Mouse (Mus musculus): ENCODE data around the gene Hhat. TPM values are rescaled to one million over a fixed set of nuclear protein-coding genes. Genes with fewer than 3 reads are reported as not detected.
A peak's percentile ranks its signal among the peaks of the same experiment; 100 is the strongest.

Hhat gene
- polyA plus RNA-seq, 1 experiment = 3.9 TPM

DNA sequence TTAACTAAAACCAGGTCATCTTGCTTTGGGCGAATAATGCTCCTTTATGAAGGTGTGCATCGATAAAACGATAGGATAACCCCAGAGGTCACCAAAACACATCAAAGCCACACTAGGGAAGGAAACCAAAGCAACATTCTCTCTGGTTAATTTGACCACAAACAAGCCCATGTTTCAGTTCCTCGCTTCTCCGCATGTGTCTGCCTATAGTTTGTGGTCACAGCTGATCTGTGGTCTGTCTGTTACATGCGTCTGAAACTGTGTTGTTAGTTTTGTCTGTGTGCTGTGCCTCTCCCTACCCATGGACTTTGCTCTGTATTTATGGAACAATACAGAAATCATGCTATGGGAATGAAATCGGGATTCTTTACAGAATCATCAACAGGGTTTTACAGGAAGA is 171.3 kb downstream of the Hhat start:
- TF ChIP-seq USF1 (IDR thresholded peaks at IDR 0.05; ENCODE audit: low read depth) = no peak
- TF ChIP-seq MYOD1 (IDR thresholded peaks at IDR 0.05; ENCODE audit: control insufficient read depth, insufficient read length, low read depth) = no peak
- no peak for TF ChIP-seq CEBPB (IDR thresholded peaks at IDR 0.05; ENCODE audit: low read depth)
- TF ChIP-seq MYOG (IDR thresholded peaks at IDR 0.05; ENCODE audit: control insufficient read depth, extremely low read depth, insufficient read length) = no peak
- no peak for TF ChIP-seq FOSL1 (IDR thresholded peaks at IDR 0.05; ENCODE audit: insufficient read depth, low read length, poor library complexity, severe bottlenecking)
- no peak for TF ChIP-seq MAX (IDR thresholded peaks at IDR 0.05)
- TF ChIP-seq CTCF (IDR thresholded peaks at IDR 0.05; ENCODE audit: control insufficient read depth, insufficient read depth, insufficient read length) = no peak
- no peak overlapping the region for H3K4me3 ChIP-seq (ENCODE audit: insufficient read depth, poor library complexity, severe bottlenecking)
- no peaks in the 10 kb centered on the region for H3K27me3 ChIP-seq (ENCODE audit: control insufficient read depth, insufficient read depth, insufficient read length)
- no peaks in the 10 kb centered on the region for H3K79me3 ChIP-seq (ENCODE audit: low read depth)
- no peaks in the 10 kb centered on the region for H3K36me3 ChIP-seq (ENCODE audit: control insufficient read depth, insufficient read depth)
- no peaks in the 10 kb centered on the region for H3K79me2 ChIP-seq (ENCODE audit: control insufficient read depth, insufficient read depth)
- H3ac ChIP-seq (ENCODE audit: control insufficient read depth, insufficient read length, low read depth) = no peak overlapping the region

GRCm38 (mm10) chr1:192598380-192598779 is 172.6 kb downstream of the Hhat start:
- peak; percentile 62 for TF ChIP-seq CTCF (IDR thresholded peaks at IDR 0.05; ENCODE audit: control insufficient read depth, insufficient read depth, insufficient read length)
- TF ChIP-seq CEBPB (IDR thresholded peaks at IDR 0.05; ENCODE audit: low read depth) = no peak
- H3K36me3 ChIP-seq (ENCODE audit: control insufficient read depth, insufficient read depth) = no peaks in the 10 kb centered on the region
- H3K79me3 ChIP-seq (ENCODE audit: low read depth) = no peaks in the 10 kb centered on the region
- no peaks in the 10 kb centered on the region for H3K27me3 ChIP-seq (ENCODE audit: control insufficient read depth, insufficient read depth, insufficient read length)
- no peaks in the 10 kb centered on the region for H3K79me2 ChIP-seq (ENCODE audit: control insufficient read depth, insufficient read depth)
- no peak overlapping the region for H3K4me3 ChIP-seq (ENCODE audit: insufficient read depth, poor library complexity, severe bottlenecking)
- H3ac ChIP-seq (ENCODE audit: control insufficient read depth, insufficient read length, low read depth) = no peak overlapping the region

- Histone ChIP-seq H3K36me3 (ENCODE audit: control insufficient read depth, insufficient read depth) (no peaks in the 10 kb centered on the region), H3K79me2 (ENCODE audit: control insufficient read depth, insufficient read depth) (no peaks in the 10 kb centered on the region)
- no peak for TF ChIP-seq CEBPB (IDR thresholded peaks at IDR 0.05; ENCODE audit: low read depth)
- no peak for TF ChIP-seq MYOG (IDR thresholded peaks at IDR 0.05; ENCODE audit: control insufficient read depth, extremely low read depth, insufficient read length)
Observed at GRCm38 (mm10) chr1:192595426-192595825, 175.6 kb downstream of the Hhat start.

DNA sequence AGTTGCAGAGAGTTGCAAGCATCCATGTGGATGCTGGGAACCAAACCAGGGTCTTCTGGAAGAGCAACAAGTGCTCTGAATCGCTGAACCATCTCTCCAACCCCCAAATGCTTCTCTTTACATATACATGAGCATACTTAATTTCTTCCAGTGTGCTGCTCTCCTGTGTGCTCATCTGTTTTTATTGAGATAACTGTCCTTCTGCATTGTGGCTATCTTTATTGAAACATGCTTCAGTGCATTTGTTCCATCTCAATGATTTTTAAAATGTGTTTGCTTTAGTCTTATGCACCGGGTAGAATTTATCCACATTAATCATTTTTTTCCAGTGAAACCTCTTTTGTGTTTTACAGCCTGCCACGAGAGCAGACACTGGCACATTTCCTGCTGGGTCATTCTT is 177.5 kb downstream of the Hhat start:
- H3ac ChIP-seq (ENCODE audit: control insufficient read depth, insufficient read length, low read depth) = no peak overlapping the region
- H3K27me3 ChIP-seq (ENCODE audit: control insufficient read depth, insufficient read depth, insufficient read length) = no peaks in the 10 kb centered on the region
- no peaks in the 10 kb centered on the region for H3K36me3 ChIP-seq (ENCODE audit: control insufficient read depth, insufficient read depth)
- no peak overlapping the region for H3K4me3 ChIP-seq (ENCODE audit: insufficient read depth, poor library complexity, severe bottlenecking)
- H3K79me3 ChIP-seq (ENCODE audit: low read depth) = no peaks in the 10 kb centered on the region
- no peaks in the 10 kb centered on the region for H3K79me2 ChIP-seq (ENCODE audit: control insufficient read depth, insufficient read depth)
- no peak for TF ChIP-seq USF1 (IDR thresholded peaks at IDR 0.05; ENCODE audit: low read depth)
- no peak for TF ChIP-seq CTCF (IDR thresholded peaks at IDR 0.05; ENCODE audit: control insufficient read depth, insufficient read depth, insufficient read length)
- TF ChIP-seq MYOD1 (IDR thresholded peaks at IDR 0.05; ENCODE audit: control insufficient read depth, insufficient read length, low read depth) = no peak
- TF ChIP-seq FOSL1 (IDR thresholded peaks at IDR 0.05; ENCODE audit: insufficient read depth, low read length, poor library complexity, severe bottlenecking) = no peak
- no peak for TF ChIP-seq MAX (IDR thresholded peaks at IDR 0.05)
- no peak for TF ChIP-seq CEBPB (IDR thresholded peaks at IDR 0.05; ENCODE audit: low read depth)
- no peak for TF ChIP-seq MYOG (IDR thresholded peaks at IDR 0.05; ENCODE audit: control insufficient read depth, extremely low read depth, insufficient read length)

More at GRCm38 (mm10) chr1:192595426-192595825, 175.6 kb downstream of the Hhat start:
- H3K79me3 ChIP-seq (ENCODE audit: low read depth) = no peaks in the 10 kb centered on the region
- no peak overlapping the region for H3K4me3 ChIP-seq (ENCODE audit: insufficient read depth, poor library complexity, severe bottlenecking)
- no peak overlapping the region for H3ac ChIP-seq (ENCODE audit: control insufficient read depth, insufficient read length, low read depth)
- H3K27me3 ChIP-seq (ENCODE audit: control insufficient read depth, insufficient read depth, insufficient read length) = no peaks in the 10 kb centered on the region

DNA sequence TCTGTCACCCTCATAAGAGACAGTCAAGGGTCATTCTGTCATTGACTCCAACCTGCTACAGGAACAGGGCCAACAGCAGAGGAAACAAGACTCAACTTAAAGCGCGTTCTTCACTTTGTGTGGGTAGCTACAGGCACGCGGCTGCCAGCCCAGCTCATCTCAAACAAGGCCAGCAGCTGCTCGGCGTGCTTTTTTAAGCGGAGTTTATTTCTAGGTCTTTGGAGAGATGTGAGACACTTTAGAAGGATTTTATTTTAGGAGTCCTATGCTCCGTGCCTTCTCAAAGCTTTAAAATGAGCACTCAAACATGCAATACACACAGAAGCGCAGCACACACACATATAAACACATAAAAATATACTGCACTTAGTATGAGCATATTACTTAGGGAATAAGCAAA is 183.6 kb downstream of the Hhat start:
- no peak overlapping the region for H3K4me3 ChIP-seq (ENCODE audit: insufficient read depth, poor library complexity, severe bottlenecking)
- no peak overlapping the region for H3ac ChIP-seq (ENCODE audit: control insufficient read depth, insufficient read length, low read depth)
- no peaks in the 10 kb centered on the region for H3K79me2 ChIP-seq (ENCODE audit: control insufficient read depth, insufficient read depth)
- no peaks in the 10 kb centered on the region for H3K36me3 ChIP-seq (ENCODE audit: control insufficient read depth, insufficient read depth)
- no peaks in the 10 kb centered on the region for H3K79me3 ChIP-seq (ENCODE audit: low read depth)
- no peaks in the 10 kb centered on the region for H3K27me3 ChIP-seq (ENCODE audit: control insufficient read depth, insufficient read depth, insufficient read length)
- TF ChIP-seq CEBPB (IDR thresholded peaks at IDR 0.05; ENCODE audit: low read depth) = no peak
- no peak for TF ChIP-seq CTCF (IDR thresholded peaks at IDR 0.05; ENCODE audit: control insufficient read depth, insufficient read depth, insufficient read length)
- TF ChIP-seq MAX (IDR thresholded peaks at IDR 0.05) = no peak
- no peak for TF ChIP-seq USF1 (IDR thresholded peaks at IDR 0.05; ENCODE audit: low read depth)
- TF ChIP-seq MYOD1 (IDR thresholded peaks at IDR 0.05; ENCODE audit: control insufficient read depth, insufficient read length, low read depth) = no peak
- no peak for TF ChIP-seq FOSL1 (IDR thresholded peaks at IDR 0.05; ENCODE audit: insufficient read depth, low read length, poor library complexity, severe bottlenecking)
- TF ChIP-seq MYOG (IDR thresholded peaks at IDR 0.05; ENCODE audit: control insufficient read depth, extremely low read depth, insufficient read length) = no peak

GRCm38 (mm10) chr1:192585289-192585688 is 185.7 kb downstream of the Hhat start:
- Histone ChIP-seq H3K27me3 (ENCODE audit: control insufficient read depth, insufficient read depth, insufficient read length) (no peaks in the 10 kb centered on the region), H3K36me3 (ENCODE audit: control insufficient read depth, insufficient read depth) (no peaks in the 10 kb centered on the region), H3K79me3 (ENCODE audit: low read depth) (no peaks in the 10 kb centered on the region), H3K79me2 (ENCODE audit: control insufficient read depth, insufficient read depth) (no peaks in the 10 kb centered on the region), H3ac (ENCODE audit: control insufficient read depth, insufficient read length, low read depth) (no peak overlapping the region), H3K4me3 (ENCODE audit: insufficient read depth, poor library complexity, severe bottlenecking) (no peak overlapping the region)
- TF ChIP-seq USF1 (IDR thresholded peaks at IDR 0.05; ENCODE audit: low read depth) (no peak), MYOD1 (IDR thresholded peaks at IDR 0.05; ENCODE audit: control insufficient read depth, insufficient read length, low read depth) (no peak), CEBPB (IDR thresholded peaks at IDR 0.05; ENCODE audit: low read depth) (no peak), MYOG (IDR thresholded peaks at IDR 0.05; ENCODE audit: control insufficient read depth, extremely low read depth, insufficient read length) (no peak), MAX (IDR thresholded peaks at IDR 0.05) (no peak), FOSL1 (IDR thresholded peaks at IDR 0.05; ENCODE audit: insufficient read depth, low read length, poor library complexity, severe bottlenecking) (no peak), CTCF (IDR thresholded peaks at IDR 0.05; ENCODE audit: control insufficient read depth, insufficient read depth, insufficient read length) (no peak)
